Mouse (Mus musculus) MEL (cell line): ENCODE measurements around the gene Fam166a.
A peak's percentile ranks its signal among the peaks of the same experiment; 100 is the strongest.

ENCODE experiments used
- ELF1 ChIP-seq: IDR thresholded peaks from 2 replicates; pipeline ENCODE4 v1.6.1; 2014; ENCODE audit warnings: low read depth, mild to moderate bottlenecking, inconsistent platforms, low read length, improper control_type of control experiment, moderate library complexity
- EP300 ChIP-seq, 2 experiments: IDR thresholded peaks; 2 replicates each; pipeline ENCODE4 v1.6.1; 2011; ENCODE audit warnings: improper control_type of control experiment in 2 of 2, low read length in 2 of 2, low read depth in 1 of 2, mild to moderate bottlenecking in 1 of 2
- GATA1 ChIP-seq: IDR thresholded peaks from 2 replicates; pipeline ENCODE4 v1.6.1; 2011; ENCODE audit warnings: low read depth, low read length, improper control_type of control experiment
- MAFK ChIP-seq: IDR thresholded peaks from 2 replicates; pipeline ENCODE4 v1.6.1; 2011; ENCODE audit warnings: low read depth, mild to moderate bottlenecking, low read length, improper control_type of control experiment, borderline replicate concordance
- MAZ ChIP-seq: IDR thresholded peaks from 2 replicates; pipeline ENCODE4 v1.6.1; 2012; ENCODE audit warnings: low read depth, mild to moderate bottlenecking, inconsistent platforms, low read length, improper control_type of control experiment
- MXI1 ChIP-seq: IDR thresholded peaks from 2 replicates; pipeline ENCODE4 v1.6.1; 2011; ENCODE audit warnings: mild to moderate bottlenecking, low read depth, low read length, improper control_type of control experiment
- TCF12 ChIP-seq: IDR thresholded peaks from 2 replicates; pipeline ENCODE4 v1.6.1; 2014; ENCODE audit warnings: low read depth, mild to moderate bottlenecking, inconsistent platforms, low read length, improper control_type of control experiment, moderate library complexity
- USF1 ChIP-seq: IDR thresholded peaks from 2 replicates; pipeline ENCODE4 v1.6.1; 2014; ENCODE audit warnings: low read depth, mild to moderate bottlenecking, inconsistent platforms, low read length, improper control_type of control experiment, moderate library complexity
- ZNF384 ChIP-seq: IDR thresholded peaks from 2 replicates; pipeline ENCODE4 v1.6.1; 2012; ENCODE audit warnings: low read depth, mild to moderate bottlenecking, inconsistent platforms, low read length, improper control_type of control experiment

DNA sequence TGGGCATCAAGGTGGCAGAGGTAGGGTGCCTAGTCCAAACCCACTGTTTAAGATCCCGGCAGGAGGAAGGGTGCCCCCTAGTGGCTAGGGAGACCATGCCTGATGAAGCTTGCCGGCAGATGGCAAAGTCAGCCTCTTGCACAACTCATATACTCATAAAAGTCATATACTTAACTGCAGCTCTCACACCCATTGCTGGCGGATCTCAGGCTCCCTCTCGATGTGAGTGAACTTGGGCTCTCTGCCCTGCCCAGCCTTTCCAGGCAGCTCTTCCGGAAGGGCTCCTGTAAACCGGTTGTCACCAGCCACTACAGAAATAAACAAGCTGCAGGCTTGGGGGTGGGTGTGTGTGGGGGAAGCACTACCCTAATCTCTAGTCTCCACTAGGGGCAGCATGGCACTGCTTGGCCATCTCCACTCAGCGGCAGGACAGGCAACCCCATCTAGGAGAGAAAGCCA, 9.9 kb downstream of the Fam166a start:
- TF ChIP-seq USF1, result no peak
- peak; percentile 67 for TF ChIP-seq MXI1
- no peak; a peak in 1 of 4 replicates for TF ChIP-seq EP300 (IDR thresholded peaks at IDR 0.05; ENCODE audit: low read depth in 1 of 2, low read length in 2 of 2)
- TF ChIP-seq ELF1, result peak; percentile 73
- no peak for TF ChIP-seq MAFK
- TF ChIP-seq GATA1, result no peak
- TF ChIP-seq ZNF384, result no peak
- peak; percentile 83 for TF ChIP-seq MAZ
- 0 out of 2 replicates have a peak, but pooled peaks have one; percentile 29 for TF ChIP-seq TCF12
